Comparison of ENCODE assay signal across 8 mouse cellular contexts in the genomic region with DNA sequence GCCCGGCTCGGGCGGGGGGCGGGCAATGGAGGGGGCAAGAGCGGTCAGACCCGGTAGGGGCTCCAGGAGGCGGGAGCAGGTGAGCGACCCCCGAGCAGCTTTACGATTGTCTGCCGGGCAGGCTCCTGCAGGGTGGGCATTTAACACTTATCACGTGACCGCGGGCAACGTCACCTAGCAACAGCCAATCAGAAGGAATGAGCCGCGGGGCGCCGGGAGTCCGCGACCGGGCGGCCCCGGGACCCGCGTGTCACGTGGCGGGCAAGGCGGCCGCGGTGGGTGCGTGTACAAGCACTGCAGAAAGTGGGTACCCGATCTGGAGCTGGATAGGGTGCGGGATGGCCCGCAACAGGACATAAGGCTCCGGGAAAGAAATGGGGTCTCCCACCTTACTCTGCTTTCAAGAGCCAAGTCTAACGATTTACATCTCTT. TPM values are rescaled to one million over a fixed set of nuclear protein-coding genes. Genes with fewer than 3 reads are reported as not detected.
A peak's percentile ranks its signal among the peaks of the same experiment; 100 is the strongest.
DNase-seq lines count a peak whose midpoint lies in the region; ATAC-seq and TF ChIP-seq lines count a peak whose summit lies in the region.

A gene (minus strand): TSS at position 115 of the 432 bp plus-strand sequence.

- H3K4me3 ChIP-seq in heart, adult 2 months, result peak within 1 kb of the TSS; percentile 33; the same call in 1 of the 2 replicates
- H3K4me3 ChIP-seq in ES-Bruce4 (ENCODE audit: low read depth, low read length), result peak within 1 kb of the TSS; percentile 65
- peak within 1 kb of the TSS; percentile 72 for H3K4me3 ChIP-seq in forebrain, embryonic 10.5 days
- H3K4me3 ChIP-seq in limb, embryonic 10.5 days, result peak within 1 kb of the TSS; percentile 68
- H3K4me3 ChIP-seq in neural tube, embryonic 14.5 days (ENCODE audit: low read depth, low read length), result peak within 1 kb of the TSS; percentile 34

- H3K9ac ChIP-seq in heart, adult 2 months (ENCODE audit: low read depth, low read length), result no peak within 1 kb of the TSS
- 0 out of 2 replicates have a peak within 1 kb of the TSS, but pooled peaks have one; percentile 42 for H3K9ac ChIP-seq in ES-Bruce4 (ENCODE audit: low read depth, poor library complexity, severe bottlenecking)
- no peak within 1 kb of the TSS for H3K9ac ChIP-seq in neural tube, embryonic 14.5 days (replicated peaks; ENCODE audit: low read depth, low read length)

- H3K79me2 ChIP-seq in heart, adult 2 months (replicated peaks; ENCODE audit: control insufficient read depth, insufficient read depth, low read length), result no peaks in the 10 kb centered on the region

- peak within 1 kb of the TSS; percentile 76 for H3K4me2 ChIP-seq in neural tube, embryonic 14.5 days (ENCODE audit: low read depth, low read length)

- no peaks in the 10 kb centered on the region for H3K36me3 ChIP-seq in heart, adult 2 months (ENCODE audit: control insufficient read depth, insufficient read depth, low read length)
- no peaks in the 10 kb centered on the region for H3K36me3 ChIP-seq in ES-Bruce4 (ENCODE audit: control insufficient read depth, insufficient read depth, low read length, poor library complexity, severe bottlenecking)
- peaks cover 6% of the 10 kb centered on the region; the same call in 1 of the 2 replicates for H3K36me3 ChIP-seq in forebrain, embryonic 10.5 days (replicated peaks)
- no peaks in the 10 kb centered on the region for H3K36me3 ChIP-seq in limb, embryonic 10.5 days
- no peaks in the 10 kb centered on the region for H3K36me3 ChIP-seq in neural tube, embryonic 14.5 days (ENCODE audit: control insufficient read depth, insufficient read depth, low read length)

- no peaks in the 10 kb centered on the region for H3K9me3 ChIP-seq in ES-Bruce4 (replicated peaks; ENCODE audit: control insufficient read depth, insufficient read depth, low read length, poor library complexity, severe bottlenecking)
- H3K9me3 ChIP-seq in forebrain, embryonic 10.5 days, result no peaks in the 10 kb centered on the region
- no peaks in the 10 kb centered on the region for H3K9me3 ChIP-seq in limb, embryonic 10.5 days (replicated peaks)
- H3K9me3 ChIP-seq in neural tube, embryonic 14.5 days (ENCODE audit: control insufficient read depth, low read length), result no peaks in the 10 kb centered on the region

- no peak for TF ChIP-seq CTCF in heart, adult 2 months (IDR thresholded peaks at IDR 0.05)
- TF ChIP-seq CTCF in ES-Bruce4 (IDR thresholded peaks at IDR 0.05; ENCODE audit: low read depth, low read length), result no peak

- peaks cover 40% of the 10 kb centered on the region for H3K27me3 ChIP-seq in heart, adult 2 months (ENCODE audit: control insufficient read depth, insufficient read depth, low read length)
- H3K27me3 ChIP-seq in ES-Bruce4 (ENCODE audit: control insufficient read depth, insufficient read depth, low read length, poor library complexity, severe bottlenecking), result peaks cover 31% of the 10 kb centered on the region
- H3K27me3 ChIP-seq in forebrain, embryonic 10.5 days (ENCODE audit: poor library complexity, severe bottlenecking), result peaks cover 97% of the 10 kb centered on the region
- H3K27me3 ChIP-seq in limb, embryonic 10.5 days (ENCODE audit: low read depth, poor library complexity, severe bottlenecking), result peaks cover 94% of the 10 kb centered on the region
- H3K27me3 ChIP-seq in neural tube, embryonic 14.5 days (ENCODE audit: control insufficient read depth, insufficient read depth, low read length), result peaks cover 47% of the 10 kb centered on the region

- DNase-seq in heart, adult 2 months, result no peak
- no peak for DNase-seq in heart, adult 8-10 months (ENCODE audit: low spot score)
- DNase-seq in forebrain, embryonic 10.5 days (ENCODE audit: extremely low spot score, low spot score), result peak; percentile 94
- DNase-seq in limb, embryonic 10.5 days (ENCODE audit: low spot score), result peak; percentile 93
- DNase-seq in cerebellum, postnatal 36 days, result no peak
- DNase-seq in lung, adult 18-20 months, result no peak

- ATAC-seq in neural tube, embryonic 14.5 days (ENCODE audit: low read depth), result peak; percentile 58

- H3K4me1 ChIP-seq in heart, adult 2 months (ENCODE audit: control insufficient read depth, insufficient read depth, low read length), result peaks cover 1% of the 10 kb centered on the region; the same call in 1 of the 2 replicates
- no peaks in the 10 kb centered on the region for H3K4me1 ChIP-seq in ES-Bruce4 (ENCODE audit: control insufficient read depth, insufficient read depth, low read length)
- H3K4me1 ChIP-seq in forebrain, embryonic 10.5 days, result peaks cover 75% of the 10 kb centered on the region
- H3K4me1 ChIP-seq in limb, embryonic 10.5 days, result peaks cover 61% of the 10 kb centered on the region
- peaks cover 9% of the 10 kb centered on the region; the same call in 1 of the 2 replicates for H3K4me1 ChIP-seq in neural tube, embryonic 14.5 days (ENCODE audit: control insufficient read depth, insufficient read depth, low read length)

- no peak within 1 kb of the TSS for H3K27ac ChIP-seq in heart, adult 2 months
- no peak within 1 kb of the TSS for H3K27ac ChIP-seq in ES-Bruce4 (ENCODE audit: insufficient read depth, low read length)
- peak within 1 kb of the TSS; percentile 86 for H3K27ac ChIP-seq in forebrain, embryonic 10.5 days
- peak within 1 kb of the TSS; percentile 70 for H3K27ac ChIP-seq in limb, embryonic 10.5 days
- no peak within 1 kb of the TSS for H3K27ac ChIP-seq in neural tube, embryonic 14.5 days (ENCODE audit: low read depth, low read length)

- 2% methylated on average over 37 of the region's 37 CpGs for WGBS in heart, adult 2 months
- 0% methylated on average over 37 of the region's 37 CpGs for WGBS in forebrain, embryonic 10.5 days
- WGBS in limb, embryonic 10.5 days, result under 1% methylated on average over 37 of the region's 37 CpGs
- WGBS in neural tube, embryonic 14.5 days, result under 1% methylated on average over 37 of the region's 37 CpGs

- intact Hi-C loops in heart, adult 2 months (cut with DNase I), result loop anchor here (2.0 to 5.0 kb wide), 2 partner anchors 392 to 1731 kb away; no protein-coding TSS in a partner anchor

- no peak for TF ChIP-seq EP300 in heart, adult 2 months (IDR thresholded peaks at IDR 0.05; ENCODE audit: insufficient read depth, low read depth, low read length)
- no peak for TF ChIP-seq EP300 in ES-Bruce4 (IDR thresholded peaks at IDR 0.05; ENCODE audit: insufficient read depth, low read depth, low read length)

- TF ChIP-seq POLR2A in heart, adult 2 months (IDR thresholded peaks at IDR 0.05; ENCODE audit: insufficient read depth, low read depth, low read length), result no peak
- no peak for TF ChIP-seq POLR2A in ES-Bruce4 (IDR thresholded peaks at IDR 0.05; ENCODE audit: insufficient read depth, low read length)

RNA-seq across cellular contexts. Expression of the gene that starts here (rescaled TPM):
- not detected for total RNA-seq in heart, adult 2 months (2021)
- not detected in 2 replicates for polyA plus RNA-seq in heart, adult 2 months (2012; rRNA removed)
- total RNA-seq in heart, adult 8-10 months (2022), result not detected
- not detected in 2 replicates for polyA plus RNA-seq in ES-Bruce4 (2011; ENCODE audit: insufficient read depth, insufficient read length, low read depth, missing spikeins)
- polyA plus RNA-seq in forebrain, embryonic 10.5 days (2016; fragmentation: Nextera tagmentation; extraction: Ambion mirVana), result 15.5 and 17.8 TPM in 2 replicates
- polyA plus RNA-seq in limb, embryonic 10.5 days (2016; fragmentation: Nextera tagmentation; extraction: Ambion mirVana), result 4.9 and 7.2 TPM in 2 replicates
- not detected in 2 replicates for polyA plus RNA-seq in neural tube, embryonic 14.5 days (2014; fragmentation: Nextera tagmentation; extraction: Ambion mirVana)

Comparison
In these comparisons a context has a peak if more than half of its experiments do, and no peak if none do; other contexts are left out.
1. Peak in ATAC-seq, H3K4me3 ChIP-seq and H3K4me2 ChIP-seq in neural tube, embryonic 14.5 days; RNA of the gene not detected or under 1 TPM.
2. DNase-seq: peak in forebrain, embryonic 10.5 days (single experiment) and limb, embryonic 10.5 days (single experiment); none in heart, adult 2 months (0 of 2), heart, adult 8-10 months (single experiment), cerebellum, postnatal 36 days (0 of 2) and lung, adult 18-20 months (0 of 2).
3. H3K27ac ChIP-seq: peak in forebrain, embryonic 10.5 days (single experiment) and limb, embryonic 10.5 days (single experiment); none in heart, adult 2 months (single experiment), ES-Bruce4 (single experiment) and neural tube, embryonic 14.5 days (single experiment).
4. Peak in every context shown above with its lines, with median percentiles within 50 percentile points of each other: H3K4me3 ChIP-seq.